Mouse (Mus musculus) erythroblast, embryonic 14.5 days (primary cell): ENCODE measurements around the gene Cgnl1. TPM values are rescaled to one million over a fixed set of nuclear protein-coding genes. Genes with fewer than 3 reads are reported as not detected.

ENCODE experiments used
- H3K27me3 ChIP-seq: 2 replicates; pipeline ENCODE4 v1.6.1; 2012; ENCODE audit warnings: inconsistent platforms; ENCODE audit not compliant: control insufficient read depth
- H3K36me3 ChIP-seq: 2 replicates; pipeline ENCODE4 v1.6.1; 2012; ENCODE audit warnings: mild to moderate bottlenecking, inconsistent platforms; ENCODE audit not compliant: control insufficient read depth
- H3K4me1 ChIP-seq: 2 replicates; pipeline ENCODE4 v1.6.1; 2012; ENCODE audit warnings: inconsistent platforms; ENCODE audit not compliant: control insufficient read depth
- H3K4me3 ChIP-seq: replicated peaks from 2 replicates; pipeline ENCODE3; 2012; ENCODE audit warnings: moderate library complexity, mild to moderate bottlenecking, inconsistent platforms
- H3K9me3 ChIP-seq: 2 replicates; pipeline ENCODE4 v1.6.1; 2012; ENCODE audit warnings: low read length, inconsistent platforms, mixed read lengths; ENCODE audit not compliant: control insufficient read depth
- GATA1 ChIP-seq: IDR thresholded peaks from 2 replicates; pipeline ENCODE4 v1.6.1; 2012; ENCODE audit warnings: low read length, inconsistent platforms, mixed read lengths
- TAL1 ChIP-seq: IDR thresholded peaks from 3 replicates; pipeline ENCODE4 v1.6.1; 2012; ENCODE audit warnings: low read length, inconsistent platforms, mixed read lengths
- polyA plus RNA-seq: library from polyadenylated mRNA; stranded (reverse); fragments of >175 nt; gene quantifications from 2 replicates; pipeline ENCODE4 v1.2.3, GENCODE M21; 2012

The Cgnl1 gene
- polyA plus RNA-seq, 1 experiment, result not detected

- no peak overlapping the region for H3K4me3 ChIP-seq
- peaks cover 13% of the 10 kb centered on the region for H3K4me1 ChIP-seq
- H3K9me3 ChIP-seq, result no peaks in the 10 kb centered on the region
- H3K27me3 ChIP-seq, result no peaks in the 10 kb centered on the region
- no peak for TF ChIP-seq GATA1
- no peak for TF ChIP-seq TAL1
- no peaks in the 10 kb centered on the region; the same call in 1 of the 2 replicates for H3K36me3 ChIP-seq
Measured at GRCm38 (mm10) chr9:71709199-71709598, 62.2 kb downstream of the Cgnl1 start.

GRCm38 (mm10) chr9:71707989-71708388 lies 63.4 kb downstream of the Cgnl1 start:
- Histone ChIP-seq H3K36me3 (no peaks in the 10 kb centered on the region; the same call in 1 of the 2 replicates), H3K27me3 (no peaks in the 10 kb centered on the region), H3K4me3 (no peak overlapping the region), H3K4me1 (peaks cover 13% of the 10 kb centered on the region), H3K9me3 (no peaks in the 10 kb centered on the region)
- TF ChIP-seq GATA1, result no peak
- TF ChIP-seq TAL1, result no peak

- TF ChIP-seq TAL1 (no peak), GATA1 (no peak)
- Histone ChIP-seq H3K4me3 (no peak overlapping the region), H3K27me3 (no peaks in the 10 kb centered on the region), H3K4me1 (peaks cover 7% of the 10 kb centered on the region), H3K36me3 (no peaks in the 10 kb centered on the region; the same call in 1 of the 2 replicates), H3K9me3 (no peaks in the 10 kb centered on the region)
Measured at GRCm38 (mm10) chr9:71704332-71705014, 66.9 kb downstream of the Cgnl1 start.

GRCm38 (mm10) chr9:71699087-71699486 lies 72.3 kb downstream of the Cgnl1 start:
- no peak overlapping the region for H3K4me3 ChIP-seq
- no peaks in the 10 kb centered on the region for H3K4me1 ChIP-seq
- H3K36me3 ChIP-seq, result no peaks in the 10 kb centered on the region
- TF ChIP-seq GATA1, result no peak
- TF ChIP-seq TAL1, result no peak
- no peaks in the 10 kb centered on the region for H3K9me3 ChIP-seq
- no peaks in the 10 kb centered on the region; the same call in 1 of the 2 replicates for H3K27me3 ChIP-seq

- H3K4me1 ChIP-seq, result no peaks in the 10 kb centered on the region
- TF ChIP-seq GATA1, result no peak
- no peak for TF ChIP-seq TAL1
- H3K9me3 ChIP-seq, result no peaks in the 10 kb centered on the region
- peaks cover 3% of the 10 kb centered on the region; the same call in 1 of the 2 replicates for H3K27me3 ChIP-seq
- H3K36me3 ChIP-seq, result no peaks in the 10 kb centered on the region
- no peak overlapping the region for H3K4me3 ChIP-seq
Measured at GRCm38 (mm10) chr9:71698116-71698515, 73.3 kb downstream of the Cgnl1 start.

GRCm38 (mm10) chr9:71697189-71697588 lies 74.2 kb downstream of the Cgnl1 start:
- Histone ChIP-seq H3K4me1 (no peaks in the 10 kb centered on the region), H3K9me3 (no peaks in the 10 kb centered on the region), H3K36me3 (no peaks in the 10 kb centered on the region), H3K27me3 (peaks cover 3% of the 10 kb centered on the region; the same call in 1 of the 2 replicates), H3K4me3 (no peak overlapping the region)
- no peak for TF ChIP-seq GATA1

GRCm38 (mm10) chr9:71696762-71697161 lies 74.6 kb downstream of the Cgnl1 start:
- H3K27me3 ChIP-seq, result peaks cover 3% of the 10 kb centered on the region; the same call in 1 of the 2 replicates
- no peaks in the 10 kb centered on the region for H3K36me3 ChIP-seq
- no peak overlapping the region for H3K4me3 ChIP-seq
- TF ChIP-seq TAL1 (no peak), GATA1 (no peak)
- H3K4me1 ChIP-seq, result no peaks in the 10 kb centered on the region
- no peaks in the 10 kb centered on the region for H3K9me3 ChIP-seq

GRCm38 (mm10) chr9:71695133-71695532 lies 76.3 kb downstream of the Cgnl1 start:
- Histone ChIP-seq H3K36me3 (no peaks in the 10 kb centered on the region), H3K27me3 (peaks cover 3% of the 10 kb centered on the region; the same call in 1 of the 2 replicates), H3K4me3 (no peak overlapping the region), H3K9me3 (no peaks in the 10 kb centered on the region), H3K4me1 (no peaks in the 10 kb centered on the region)
- no peak for TF ChIP-seq TAL1
- TF ChIP-seq GATA1, result no peak

- peaks cover 3% of the 10 kb centered on the region; the same call in 1 of the 2 replicates for H3K27me3 ChIP-seq
- no peak overlapping the region for H3K4me3 ChIP-seq
- no peaks in the 10 kb centered on the region for H3K36me3 ChIP-seq
- no peaks in the 10 kb centered on the region for H3K4me1 ChIP-seq
- TF ChIP-seq TAL1 (no peak), GATA1 (no peak)
- no peaks in the 10 kb centered on the region for H3K9me3 ChIP-seq
Measured at GRCm38 (mm10) chr9:71694223-71694622, 77.2 kb downstream of the Cgnl1 start.
